Mouse (Mus musculus) bone marrow, adult 2 months (tissue): ENCODE data around the gene D930048N14Rik.

ENCODE experiments used
- CTCF ChIP-seq: fragments of 200-500 bp; IDR thresholded peaks from 2 replicates; pipeline ENCODE4 v1.5.1; 2011; ENCODE audit warnings: low read length, control low read depth; ENCODE audit not compliant: control insufficient read depth, insufficient read depth
- POLR2A ChIP-seq: fragments of 200-500 bp; IDR thresholded peaks from 2 replicates; pipeline ENCODE4 v1.6.1; 2011; ENCODE audit warnings: low read depth, mild to moderate bottlenecking, control low read depth, low read length, borderline replicate concordance; ENCODE audit not compliant: control insufficient read depth

- no peak for TF ChIP-seq POLR2A
- no peak for TF ChIP-seq CTCF
These were observed 25.4 kb upstream of the D930048N14Rik start for GRCm38 (mm10) chr11:51625187-51625820.
